Mouse (Mus musculus) lung, embryonic 15.5 days (tissue): ENCODE data around the gene Nr2c2ap. TPM values are rescaled to one million over a fixed set of nuclear protein-coding genes. Genes with fewer than 3 reads are reported as not detected.

Experiments used
- ATAC-seq: fragments of 200-750 bp; cut with Nextera tagmentation; 2 replicates; pipeline ENCODE4 v1.8.0; 2017; ENCODE audit warnings: moderate number of reproducible peaks, borderline replicate concordance; ENCODE audit not compliant: low FRiP score, low TSS enrichment; ENCODE audit errors: extremely low read depth
- H3K27ac ChIP-seq: fragments of 300-500 bp; sonication (generic); 2 replicates; pipeline ENCODE4 v1.5.1; 2015; ENCODE audit warnings: moderate library complexity, mild to moderate bottlenecking, inconsistent platforms
- H3K27me3 ChIP-seq: fragments of 300-500 bp; sonication (generic); 2 replicates; pipeline ENCODE4 v1.6.1; 2015; ENCODE audit warnings: inconsistent platforms
- H3K36me3 ChIP-seq: fragments of 300-500 bp; sonication (generic); 2 replicates; pipeline ENCODE4 v1.6.1; 2015; ENCODE audit warnings: inconsistent platforms
- H3K4me1 ChIP-seq: fragments of 300-500 bp; sonication (generic); 2 replicates; pipeline ENCODE4 v1.6.1; 2015; ENCODE audit warnings: inconsistent platforms
- H3K4me2 ChIP-seq: fragments of 300-500 bp; sonication (generic); 2 replicates; pipeline ENCODE4 v1.6.1; 2015; ENCODE audit warnings: inconsistent platforms, mild to moderate bottlenecking, moderate library complexity
- H3K4me3 ChIP-seq: fragments of 300-500 bp; sonication (generic); 2 replicates; pipeline ENCODE4 v1.5.1; 2015; ENCODE audit warnings: mild to moderate bottlenecking, inconsistent platforms
- H3K9ac ChIP-seq: fragments of 300-500 bp; sonication (generic); 2 replicates; pipeline ENCODE4 v1.6.1; 2015; ENCODE audit warnings: inconsistent platforms
- H3K9me3 ChIP-seq: fragments of 300-500 bp; sonication (generic); 2 replicates; pipeline ENCODE4 v1.6.1; 2016; ENCODE audit warnings: inconsistent platforms
- WGBS: fragments of 180-500 bp; shearing (Covaris S2); methylation state at CpG from one replicate; pipeline ENCODE4 v1.1.7; 2015; 5-methylcytosine and 5-hydroxymethylcytosine counted together
- polyA plus RNA-seq: library from polyadenylated mRNA; unstranded; fragments of >200 nt; fragmentation: Nextera tagmentation; extraction: Ambion mirVana; gene quantifications from 2 replicates; pipeline ENCODE4 v1.2.1, GENCODE M21; 2015

The Nr2c2ap gene
- polyA plus RNA-seq, 1 experiment from 2014 or later: 32.5 TPM

DNA sequence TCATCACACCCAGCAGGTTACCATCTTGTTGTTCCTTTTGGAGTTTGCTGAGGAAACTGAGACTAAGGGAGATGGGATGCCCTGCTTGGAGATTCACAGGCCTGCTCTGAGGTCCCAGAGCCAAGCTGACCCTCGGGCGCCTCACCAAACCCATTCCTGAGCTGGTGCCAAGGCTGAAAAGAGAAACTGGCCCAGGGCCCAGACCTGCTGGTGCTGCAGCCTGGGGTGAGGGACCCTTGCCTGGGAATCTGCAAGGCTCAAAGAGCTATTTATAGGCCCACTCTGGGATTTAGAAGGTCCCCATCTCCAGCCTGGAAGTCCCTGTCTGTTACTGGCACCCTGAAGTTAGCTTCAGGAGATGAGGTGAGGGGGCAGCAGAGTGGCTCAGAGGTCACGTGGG lies 2.7 kb upstream of the Nr2c2ap start:
- H3K4me1 ChIP-seq: peaks cover 29% of the 10 kb centered on the region
- no peak for ATAC-seq
- no peaks in the 10 kb centered on the region for H3K27me3 ChIP-seq
- no peak overlapping the region for H3K4me2 ChIP-seq
- no peak overlapping the region for H3K27ac ChIP-seq
- no peak overlapping the region for H3K9ac ChIP-seq
- 49% methylated on average over 3 of the region's 3 CpGs for WGBS
- H3K9me3 ChIP-seq: no peaks in the 10 kb centered on the region
- H3K36me3 ChIP-seq: peaks cover 3% of the 10 kb centered on the region; the same call in 1 of the 2 replicates
- no peak overlapping the region for H3K4me3 ChIP-seq

DNA sequence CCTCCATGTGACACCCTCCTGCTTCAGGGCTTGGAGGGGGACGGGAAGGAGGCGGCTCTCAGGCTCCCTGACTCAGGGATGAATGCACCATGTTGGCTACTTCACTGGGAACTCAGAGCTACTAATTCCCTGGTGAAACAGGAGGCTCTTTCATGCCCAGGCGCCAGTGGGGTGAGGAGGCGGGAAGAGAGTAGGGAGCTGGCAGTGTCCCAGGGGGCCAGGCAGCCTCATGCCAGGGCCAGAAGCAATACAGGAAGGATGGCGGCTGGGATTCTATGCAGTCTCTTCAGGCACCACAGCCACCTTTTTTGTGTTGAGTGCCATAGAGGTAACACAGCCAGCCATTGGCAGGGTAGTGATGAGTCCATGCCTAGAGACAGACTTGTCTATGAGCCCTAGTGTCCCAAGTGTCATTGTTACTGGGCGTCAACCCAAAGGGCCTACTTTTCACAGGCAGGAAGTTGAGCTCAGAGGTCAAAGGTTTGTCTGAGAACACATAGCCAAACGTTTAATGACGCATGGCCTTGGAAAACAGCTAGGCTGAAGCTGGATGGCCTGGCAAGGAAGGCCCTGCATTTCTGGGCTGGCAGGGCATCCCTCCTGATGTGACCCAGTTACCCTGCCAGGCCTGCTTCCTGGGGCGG lies 1.7 kb upstream of the Nr2c2ap start:
- no peak overlapping the region for H3K4me2 ChIP-seq
- no peak for ATAC-seq
- H3K4me3 ChIP-seq: no peak overlapping the region
- H3K27me3 ChIP-seq: no peaks in the 10 kb centered on the region
- H3K9me3 ChIP-seq: no peaks in the 10 kb centered on the region
- peaks cover 13% of the 10 kb centered on the region for H3K36me3 ChIP-seq
- peaks cover 29% of the 10 kb centered on the region for H3K4me1 ChIP-seq
- 53% methylated on average over 9 of the region's 9 CpGs for WGBS
- H3K9ac ChIP-seq: no peak overlapping the region
- H3K27ac ChIP-seq: no peak overlapping the region

DNA sequence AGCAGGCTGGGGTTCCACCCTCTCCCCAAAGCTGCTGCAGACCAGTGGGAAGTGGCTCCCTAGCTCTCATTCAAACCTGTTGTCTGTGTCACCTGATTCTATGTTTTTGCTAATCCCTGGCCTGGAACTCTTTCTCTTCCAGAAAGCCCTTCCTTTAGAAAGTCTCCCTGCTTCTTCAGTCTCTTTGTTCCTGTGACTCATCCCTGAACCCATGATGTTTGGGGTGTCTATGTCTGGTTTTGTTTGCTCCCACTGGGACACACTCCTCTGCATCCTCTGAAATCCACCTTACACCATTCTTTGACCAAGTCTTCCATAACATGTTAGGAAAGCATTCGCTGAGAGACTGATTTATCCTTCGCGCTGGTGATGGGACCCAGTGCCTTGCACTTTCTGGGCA lies 1.1 kb upstream of the Nr2c2ap start:
- Histone ChIP-seq H3K27ac (no peak overlapping the region), H3K4me2 (no peak overlapping the region), H3K4me3 (no peak overlapping the region), H3K36me3 (peaks cover 19% of the 10 kb centered on the region), H3K9me3 (no peaks in the 10 kb centered on the region), H3K4me1 (peaks cover 29% of the 10 kb centered on the region), H3K9ac (no peak overlapping the region), H3K27me3 (no peaks in the 10 kb centered on the region)
- ATAC-seq: no peak
- WGBS: 77% methylated on average over 3 of the region's 3 CpGs

DNA sequence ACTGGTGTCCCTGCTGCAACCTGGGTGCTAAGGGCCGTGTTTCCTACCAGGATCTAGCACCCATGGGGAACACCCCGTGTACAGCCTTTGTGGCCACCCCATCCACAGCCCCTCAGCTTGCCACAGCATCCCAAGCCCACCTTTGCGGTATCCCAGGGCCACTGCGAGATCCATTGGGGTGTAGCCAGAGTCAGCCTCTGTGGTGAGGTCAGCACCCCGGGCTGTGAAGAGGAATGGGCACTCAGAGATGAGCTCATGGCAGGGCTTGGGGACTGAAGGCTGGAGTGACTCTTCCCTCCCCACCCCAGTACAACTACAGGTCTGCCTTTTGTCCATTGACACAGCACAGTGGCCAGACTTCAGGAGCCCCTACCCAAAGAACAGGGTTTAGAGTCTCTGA lies 3.0 kb downstream of the Nr2c2ap start:
- peaks cover 28% of the 10 kb centered on the region for H3K4me1 ChIP-seq
- H3K9me3 ChIP-seq: no peaks in the 10 kb centered on the region
- H3K4me2 ChIP-seq: no peak overlapping the region
- H3K27ac ChIP-seq: no peak overlapping the region
- H3K9ac ChIP-seq: no peak overlapping the region
- WGBS: 88% methylated on average over 5 of the region's 5 CpGs
- H3K27me3 ChIP-seq: no peaks in the 10 kb centered on the region
- ATAC-seq: no peak
- H3K4me3 ChIP-seq: no peak overlapping the region
- peaks cover 32% of the 10 kb centered on the region for H3K36me3 ChIP-seq

DNA sequence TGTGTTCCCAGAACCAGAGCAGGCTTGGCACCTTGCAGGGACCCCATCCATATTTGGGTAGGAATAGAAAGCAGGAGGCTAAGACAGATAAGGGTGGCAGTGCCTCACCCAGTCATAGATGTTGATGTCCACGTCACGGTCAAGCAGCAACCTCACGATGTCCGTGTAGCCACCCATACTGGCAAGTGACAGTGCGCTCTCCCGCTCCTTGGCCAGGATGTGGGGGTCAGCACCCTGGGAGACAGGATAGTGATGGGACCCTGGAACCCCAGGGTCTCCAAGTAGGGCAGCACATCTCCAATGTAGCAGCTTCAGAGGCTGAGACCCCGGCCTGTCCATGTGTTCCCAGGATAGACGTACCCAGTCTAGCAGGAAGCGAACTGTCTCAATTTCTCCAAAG lies 3.8 kb downstream of the Nr2c2ap start:
- no peaks in the 10 kb centered on the region for H3K9me3 ChIP-seq
- H3K36me3 ChIP-seq: peaks cover 32% of the 10 kb centered on the region
- H3K27ac ChIP-seq: no peak overlapping the region
- no peaks in the 10 kb centered on the region for H3K27me3 ChIP-seq
- WGBS: 85% methylated on average over 9 of the region's 9 CpGs
- no peak for ATAC-seq
- H3K4me1 ChIP-seq: peaks cover 20% of the 10 kb centered on the region
- H3K4me3 ChIP-seq: no peak overlapping the region
- H3K4me2 ChIP-seq: no peak overlapping the region
- H3K9ac ChIP-seq: no peak overlapping the region

DNA sequence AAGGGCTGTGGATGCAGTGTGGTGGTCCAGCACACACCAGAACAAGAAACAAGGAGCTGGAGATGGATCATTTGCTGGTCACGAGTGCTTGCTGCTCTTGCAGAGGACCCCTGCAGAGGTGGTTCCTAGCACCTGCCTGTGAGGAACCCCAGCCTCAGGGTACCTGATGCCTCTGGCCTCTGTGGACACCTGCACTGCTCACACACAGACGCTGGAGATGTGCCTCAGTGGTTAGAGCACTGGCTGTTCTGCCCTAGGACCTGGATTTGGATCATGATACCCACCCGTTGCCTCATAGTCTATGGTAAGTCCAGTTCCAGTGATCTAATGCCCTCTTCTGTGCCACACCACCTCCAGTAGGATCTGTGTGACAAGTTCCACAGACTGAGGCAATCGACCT lies 5.5 kb downstream of the Nr2c2ap start:
- H3K4me3 ChIP-seq: no peak overlapping the region
- H3K9me3 ChIP-seq: no peaks in the 10 kb centered on the region
- H3K4me2 ChIP-seq: no peak overlapping the region
- H3K27ac ChIP-seq: no peak overlapping the region
- H3K27me3 ChIP-seq: no peaks in the 10 kb centered on the region
- H3K4me1 ChIP-seq: peaks cover 23% of the 10 kb centered on the region
- ATAC-seq: no peak
- 80% methylated on average over 4 of the region's 4 CpGs for WGBS
- H3K9ac ChIP-seq: no peak overlapping the region
- H3K36me3 ChIP-seq: peaks cover 32% of the 10 kb centered on the region

DNA sequence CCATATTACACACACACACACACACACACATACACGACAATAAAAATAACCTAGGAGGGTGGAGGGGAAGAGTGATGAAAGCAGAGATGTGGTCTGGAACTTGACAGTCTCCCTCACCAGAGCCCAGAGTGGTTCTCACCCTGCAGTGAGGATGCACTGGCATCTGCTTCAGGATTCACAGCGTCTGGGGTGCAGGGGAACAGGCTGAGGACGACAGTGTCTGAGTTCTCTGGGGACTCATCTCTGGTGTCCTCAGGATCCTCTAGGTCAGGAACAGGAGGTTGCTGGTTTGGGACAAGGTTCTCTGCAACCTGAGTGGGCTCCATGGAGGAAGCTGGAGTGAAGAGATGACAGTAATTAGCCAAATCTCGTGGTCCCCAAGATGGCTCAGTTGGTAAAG lies 6.8 kb downstream of the Nr2c2ap start:
- Histone ChIP-seq H3K27me3 (no peaks in the 10 kb centered on the region), H3K9me3 (no peaks in the 10 kb centered on the region), H3K36me3 (peaks cover 37% of the 10 kb centered on the region), H3K9ac (peak overlapping the region; percentile 61), H3K4me2 (peak overlapping the region; percentile 60), H3K4me1 (peaks cover 19% of the 10 kb centered on the region), H3K27ac (no peak overlapping the region), H3K4me3 (peak overlapping the region; percentile 74)
- no peak for ATAC-seq
- 73% methylated on average over 4 of the region's 4 CpGs for WGBS

DNA sequence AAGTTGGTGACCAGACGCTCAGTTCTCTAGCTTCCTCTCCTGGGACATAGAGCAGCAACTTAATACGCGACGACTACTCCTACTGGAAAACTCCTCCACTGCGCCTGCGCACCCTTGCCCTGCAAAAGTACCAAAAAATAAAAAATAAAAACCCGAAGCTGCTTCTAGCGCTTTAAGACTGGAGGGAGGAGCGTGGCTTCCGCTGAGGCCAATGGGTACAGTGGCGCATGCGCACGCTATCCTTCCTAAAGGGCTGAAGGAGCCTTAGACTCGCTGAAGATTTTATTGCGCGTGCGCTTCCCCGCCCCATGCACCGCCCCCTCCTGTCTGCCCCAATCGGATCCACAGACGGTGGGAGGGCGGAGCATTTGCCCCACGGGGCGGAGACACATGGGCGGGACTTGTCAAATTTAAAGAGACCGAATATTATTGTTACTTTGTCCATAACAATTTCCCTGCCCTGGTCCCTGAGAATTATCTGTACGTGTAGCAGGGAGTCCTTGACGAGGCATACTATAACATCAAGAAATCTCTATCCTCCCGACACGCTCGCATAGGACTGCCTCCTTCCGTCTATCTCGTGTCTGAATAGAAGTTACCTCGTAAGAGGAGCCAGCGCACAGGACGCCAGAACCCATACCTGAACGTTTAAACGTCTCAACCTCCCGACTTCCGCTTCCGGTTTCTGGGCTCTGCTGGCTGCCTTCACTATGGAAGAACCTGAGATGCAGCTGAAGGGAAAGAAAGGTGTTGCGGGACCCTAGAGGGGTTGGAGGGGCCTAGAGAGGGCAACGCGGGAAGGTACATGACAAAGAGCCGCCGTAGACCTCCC lies 8.1 kb downstream of the Nr2c2ap start, which contains the start of the genes Rfxank, Borcs8 and Mef2b:
Rfxank (minus strand) TSS at position 129 of the 832 bp plus-strand sequence.
Borcs8 (plus strand) TSS at position 474 of the 832 bp plus-strand sequence.
Mef2b (plus strand) TSS at position 686 of the 832 bp plus-strand sequence.
- Histone ChIP-seq H3K36me3 (peaks cover 27% of the 10 kb centered on the region), H3K9me3 (no peaks in the 10 kb centered on the region), H3K4me3 (peak within 1 kb of the TSS; percentile 74), H3K4me1 (peaks cover 19% of the 10 kb centered on the region), H3K27me3 (no peaks in the 10 kb centered on the region), H3K27ac (peak within 1 kb of the TSS; percentile 79), H3K9ac (peak within 1 kb of the TSS; percentile 72), H3K4me2 (peak within 1 kb of the TSS; percentile 60)
- WGBS: under 1% methylated on average over 46 of the region's 46 CpGs
- ATAC-seq: peak; percentile 98

DNA sequence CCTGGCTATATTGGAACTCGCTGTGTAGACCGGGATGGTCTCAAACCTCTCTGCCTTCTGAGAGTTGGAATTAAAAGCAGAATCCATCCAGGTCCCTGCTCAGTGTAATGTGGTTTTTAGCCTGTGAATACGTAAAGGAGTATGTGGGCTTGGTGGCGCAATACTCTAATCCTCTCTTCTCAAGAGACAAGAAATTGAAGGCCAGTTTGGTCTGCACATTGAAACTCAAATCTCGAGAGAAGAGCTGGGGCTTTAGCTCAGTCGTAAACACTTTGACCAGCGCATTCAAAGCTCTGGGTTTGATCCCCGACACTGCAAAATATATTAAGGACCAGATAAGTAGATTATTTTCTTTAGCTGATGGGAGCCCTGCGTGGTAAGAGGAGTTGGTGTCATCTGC lies 8.8 kb downstream of the Nr2c2ap start:
- WGBS: 8% methylated on average over 9 of the region's 9 CpGs

DNA sequence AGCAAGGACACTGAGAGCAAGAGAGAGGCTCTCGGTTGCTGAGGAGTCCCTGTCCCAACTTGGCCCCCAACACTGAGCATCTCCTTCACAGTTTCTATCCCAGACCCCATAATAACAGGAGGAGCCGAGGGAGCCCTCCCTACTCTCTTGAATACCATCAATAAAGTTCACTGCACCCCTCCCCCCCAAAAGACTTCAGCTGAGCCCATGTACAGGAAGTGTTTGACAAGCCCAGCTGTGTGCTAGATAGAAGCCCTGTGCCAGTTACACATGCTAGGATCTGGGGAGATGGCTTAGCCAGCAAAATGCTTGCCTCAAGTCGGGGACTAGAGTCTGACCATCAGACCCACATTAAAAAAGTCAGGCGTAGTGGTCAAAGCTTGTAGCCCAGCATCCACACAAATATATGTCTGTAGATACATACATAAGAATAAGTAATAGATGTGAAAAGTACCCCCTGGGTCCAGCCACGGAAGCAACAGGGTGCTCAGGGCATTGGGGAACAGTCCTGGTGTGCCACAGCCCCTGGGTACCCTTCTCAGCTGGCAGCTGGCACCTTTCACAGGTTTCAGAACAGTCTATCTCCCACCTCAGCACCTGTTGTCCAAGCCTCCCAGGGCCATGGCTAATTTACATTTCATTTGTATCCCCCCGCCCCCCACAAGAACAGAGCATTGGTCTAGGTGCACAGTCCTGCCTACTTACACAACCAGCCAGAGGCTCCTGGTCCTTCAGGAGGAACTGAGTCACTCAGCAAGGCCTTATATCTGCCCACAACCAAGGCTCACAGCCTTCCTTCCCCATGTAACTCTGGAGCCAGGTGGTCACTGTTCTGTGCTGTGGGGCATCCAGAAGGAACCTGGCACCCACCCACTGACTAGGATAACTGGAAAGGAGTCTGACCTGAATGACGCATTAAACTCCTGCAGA lies 16.8 kb downstream of the Nr2c2ap start:
- peaks cover 5% of the 10 kb centered on the region; the same call in 1 of the 2 replicates for H3K4me1 ChIP-seq
- no peak for ATAC-seq
- H3K9me3 ChIP-seq: no peaks in the 10 kb centered on the region
- H3K36me3 ChIP-seq: peaks cover 25% of the 10 kb centered on the region
- no peak overlapping the region for H3K9ac ChIP-seq
- H3K4me2 ChIP-seq: no peak overlapping the region
- WGBS: 76% methylated on average over 7 of the region's 7 CpGs
- no peak overlapping the region for H3K27ac ChIP-seq
- H3K4me3 ChIP-seq: no peak overlapping the region
- H3K27me3 ChIP-seq: peaks cover 4% of the 10 kb centered on the region; the same call in 1 of the 2 replicates

More for the DNA sequence above, 8.8 kb downstream of the Nr2c2ap start:
- Histone ChIP-seq H3K4me3 (peak overlapping the region; percentile 74), H3K9me3 (no peaks in the 10 kb centered on the region), H3K27me3 (no peaks in the 10 kb centered on the region), H3K27ac (peak overlapping the region; percentile 79), H3K4me1 (peaks cover 19% of the 10 kb centered on the region), H3K9ac (peak overlapping the region; percentile 72), H3K36me3 (peaks cover 25% of the 10 kb centered on the region), H3K4me2 (peak overlapping the region; percentile 56)
- no peak for ATAC-seq

DNA sequence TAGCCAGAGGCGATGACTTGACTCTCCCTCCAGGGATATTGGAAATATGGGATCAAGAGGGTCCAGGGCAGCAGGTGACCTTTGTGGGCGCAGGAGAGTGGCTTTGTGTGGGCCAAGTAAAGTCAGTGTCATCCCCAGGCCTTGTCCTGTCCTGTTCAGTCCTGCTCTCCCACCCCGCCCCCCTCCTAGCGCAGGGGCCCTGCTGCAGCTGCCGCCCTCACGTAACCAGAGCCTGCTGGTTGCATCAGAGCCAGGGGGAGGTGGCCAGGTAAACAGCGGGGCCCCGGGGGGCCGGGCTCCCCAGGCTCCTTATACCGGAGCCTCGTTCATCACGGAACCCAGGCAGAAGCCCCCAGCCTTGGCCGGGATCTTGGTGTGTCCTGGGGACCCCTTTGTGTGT lies 19.0 kb downstream of the Nr2c2ap start:
- no peak overlapping the region for H3K9ac ChIP-seq
- H3K36me3 ChIP-seq: peaks cover 17% of the 10 kb centered on the region
- H3K27ac ChIP-seq: no peak overlapping the region
- H3K9me3 ChIP-seq: no peaks in the 10 kb centered on the region
- no peak overlapping the region for H3K4me2 ChIP-seq
- peaks cover 4% of the 10 kb centered on the region; the same call in 1 of the 2 replicates for H3K27me3 ChIP-seq
- H3K4me1 ChIP-seq: peaks cover 5% of the 10 kb centered on the region; the same call in 1 of the 2 replicates
- no peak overlapping the region for H3K4me3 ChIP-seq
- ATAC-seq: no peak
- WGBS: 13% methylated on average over 13 of the region's 13 CpGs
